Mouse (Mus musculus): Measurements from ENCODE around the gene Kcnk5.

Kcnk5 gene

GRCm38 (mm10) chr14:20165413-20165812 is 16.2 kb downstream of the Kcnk5 start:
- no peak for DNase-seq

- DNase-seq: no peak
Measured at GRCm38 (mm10) chr14:20164438-20164837, 17.2 kb downstream of the Kcnk5 start.

DNA sequence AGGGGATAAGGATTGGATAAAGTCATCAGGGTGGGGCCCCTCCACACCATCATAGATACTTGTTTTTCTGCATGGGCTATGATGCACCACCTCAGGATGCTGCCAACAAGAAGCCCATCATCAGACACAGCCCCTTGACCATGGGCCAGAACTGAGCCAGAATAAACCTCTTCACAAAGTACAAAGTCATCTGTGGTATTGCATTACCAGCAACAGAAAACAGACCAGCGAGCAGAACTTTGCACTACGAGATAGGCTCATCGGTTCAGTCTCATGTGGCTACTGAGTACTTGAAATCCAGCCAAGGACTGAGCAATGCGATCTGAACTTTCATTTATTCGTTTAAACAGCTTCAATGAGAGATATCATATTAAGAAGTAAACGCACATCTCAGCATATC is 18.9 kb downstream of the Kcnk5 start:
- no peak for DNase-seq

- no peak for DNase-seq
Measured at GRCm38 (mm10) chr14:20158727-20159681, 22.6 kb downstream of the Kcnk5 start.

- no peak for DNase-seq
Measured at GRCm38 (mm10) chr14:20157595-20157994, 24.0 kb downstream of the Kcnk5 start.

DNA sequence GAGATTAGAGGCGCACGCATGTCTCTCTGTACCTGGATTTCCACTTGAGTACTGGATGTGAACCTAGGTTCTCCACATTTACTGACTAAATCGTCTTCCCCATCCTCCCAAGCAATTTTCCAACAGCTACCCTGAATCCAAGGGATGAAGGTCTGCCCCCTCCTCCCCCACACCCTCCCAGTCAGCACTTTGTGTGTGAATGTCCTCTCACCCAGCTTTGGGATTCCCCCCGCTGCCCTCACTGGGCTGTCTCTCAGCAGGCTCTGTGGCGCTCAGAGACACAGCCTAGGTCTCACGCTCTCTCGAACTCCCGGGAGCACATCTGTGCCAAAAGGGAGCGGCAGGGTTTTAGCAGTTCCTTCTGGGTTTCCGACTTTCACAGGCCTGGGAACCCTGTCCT is 25.9 kb downstream of the Kcnk5 start:
- no peak for DNase-seq

- no peak for DNase-seq
Measured at GRCm38 (mm10) chr14:20154937-20155336, 26.7 kb downstream of the Kcnk5 start.

GRCm38 (mm10) chr14:20154245-20154644 is 27.4 kb downstream of the Kcnk5 start:
- no peak for DNase-seq

GRCm38 (mm10) chr14:20149127-20150080 is 32.2 kb downstream of the Kcnk5 start:
- DNase-seq: no peak

DNA sequence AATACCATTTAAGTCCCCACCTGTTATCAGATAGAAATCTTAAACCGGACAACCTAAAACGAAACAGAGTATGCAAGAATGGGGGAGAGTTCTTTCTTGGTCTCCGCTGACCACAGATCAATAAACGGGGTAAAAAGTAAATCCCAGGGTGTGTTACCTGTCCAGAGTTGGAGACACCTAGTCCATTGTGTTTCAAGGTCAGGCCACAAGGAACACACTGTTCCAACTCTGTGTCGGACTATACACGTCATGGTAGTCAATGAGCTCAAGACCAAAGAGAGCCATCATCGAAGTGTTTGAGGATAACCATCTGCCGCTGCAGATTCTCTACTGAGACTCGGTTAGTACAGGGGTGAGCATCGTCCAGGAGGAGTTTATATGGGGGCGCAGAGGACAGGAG is 33.1 kb downstream of the Kcnk5 start:
- no peak for DNase-seq

DNA sequence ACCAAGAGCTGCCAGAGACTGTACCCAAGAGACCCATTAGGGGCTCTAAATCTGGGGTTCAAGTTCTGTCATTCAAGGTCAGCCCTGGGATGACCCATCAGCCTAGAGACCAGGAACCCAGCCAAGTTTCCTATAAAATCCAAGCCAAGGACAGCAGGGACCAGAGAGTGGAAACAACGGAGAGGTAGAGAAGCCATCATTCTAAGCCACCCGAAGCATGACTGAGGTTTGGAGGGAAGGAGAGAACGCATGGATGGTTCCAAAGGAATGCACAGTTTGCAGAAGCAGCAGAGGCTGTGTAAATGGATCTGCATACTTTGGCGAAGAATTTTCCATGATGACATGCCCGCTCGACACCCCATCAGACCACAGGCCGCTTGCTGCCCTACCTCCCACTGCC is 33.8 kb downstream of the Kcnk5 start:
- DNase-seq: no peak

- DNase-seq: no peak
Measured at GRCm38 (mm10) chr14:20144093-20144492, 37.5 kb downstream of the Kcnk5 start.

- no peak for DNase-seq
Measured at GRCm38 (mm10) chr14:20138484-20139355, 42.9 kb downstream of the Kcnk5 start, which contains the start of gene Saysd1. Gene Saysd1, minus strand, starts transcription at chr14:20138534.

DNA sequence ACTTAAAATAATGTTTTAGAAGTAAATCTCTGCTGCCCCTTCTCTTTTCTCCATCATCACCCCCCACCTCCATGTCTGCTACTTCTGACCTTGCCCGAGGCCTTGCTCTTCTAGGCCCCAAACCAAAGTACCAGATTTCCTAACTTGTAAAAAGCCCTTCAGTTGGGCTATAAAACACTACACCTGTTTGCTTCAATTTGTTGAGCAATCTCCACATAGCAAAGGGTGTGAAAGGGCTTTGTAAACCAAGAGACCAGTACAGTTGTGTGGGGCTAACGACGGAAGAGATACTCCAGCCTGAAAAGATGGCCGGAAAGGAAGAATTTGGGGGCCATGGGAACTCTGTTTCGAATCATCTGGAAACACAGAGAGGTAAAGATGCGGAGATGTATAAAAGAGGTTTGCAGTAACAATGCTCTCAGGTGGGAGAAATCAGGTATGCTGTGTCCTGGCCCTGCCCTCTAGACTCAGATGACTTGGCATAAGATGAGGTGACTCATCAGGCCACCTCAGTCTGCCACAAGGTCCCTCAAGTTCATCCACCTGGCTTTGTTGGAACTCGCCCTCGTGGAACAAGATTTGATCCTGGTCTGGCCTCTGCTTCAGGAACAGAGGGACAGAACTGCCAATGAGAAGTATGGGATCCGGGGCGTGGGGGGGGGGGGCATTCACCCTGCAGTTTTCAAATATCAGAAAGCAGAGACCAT is 46.5 kb downstream of the Kcnk5 start:
- no peak for DNase-seq

GRCm38 (mm10) chr14:20128162-20128561 is 53.4 kb downstream of the Kcnk5 start:
- no peak for DNase-seq

GRCm38 (mm10) chr14:20127406-20128087 is 54.1 kb downstream of the Kcnk5 start:
- no peak for DNase-seq

GRCm38 (mm10) chr14:20120868-20121267 is 60.7 kb downstream of the Kcnk5 start:
- no peak for DNase-seq

DNA sequence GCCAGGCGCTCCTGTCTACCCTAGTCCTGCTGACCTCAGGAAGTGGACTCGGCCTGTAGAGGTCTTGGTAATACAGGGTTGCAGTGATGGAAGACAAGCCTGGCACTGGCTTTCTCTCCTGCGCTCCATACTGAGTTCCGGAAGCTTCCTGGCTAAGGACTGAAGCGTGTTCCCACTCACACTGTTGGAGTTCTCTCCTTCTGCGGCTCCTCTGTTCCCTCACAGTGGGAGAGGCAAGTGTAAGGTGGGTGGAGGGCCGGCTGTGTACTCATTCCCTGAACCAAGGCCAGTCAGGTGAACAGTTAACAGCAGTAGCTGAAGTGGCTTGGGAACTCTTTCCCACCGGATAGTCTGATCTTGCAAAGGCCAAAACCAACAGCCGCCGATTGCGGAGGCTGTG is 61.6 kb downstream of the Kcnk5 start:
- DNase-seq: no peak

GRCm38 (mm10) chr14:20116149-20116605 is 65.4 kb downstream of the Kcnk5 start:
- no peak for DNase-seq

DNA sequence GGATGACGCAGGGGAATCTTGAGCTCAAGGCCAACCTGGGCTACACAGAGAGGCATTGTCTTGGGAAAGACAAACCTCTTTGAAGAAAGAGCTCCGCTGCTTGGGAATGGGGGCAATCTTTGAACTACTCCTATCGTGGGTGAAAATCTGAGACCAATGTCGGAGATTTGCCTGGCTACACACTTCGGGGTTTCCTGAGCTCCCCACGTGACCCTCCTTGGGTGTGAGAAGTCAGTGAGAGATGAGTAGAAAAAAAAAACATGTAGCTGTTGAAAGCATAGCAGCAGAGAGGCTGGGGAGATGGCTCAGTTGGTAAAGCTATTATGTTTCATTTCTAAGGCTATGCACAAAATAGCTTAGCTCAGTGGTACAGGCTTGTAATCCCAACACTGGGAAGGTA is 66.7 kb downstream of the Kcnk5 start:
- DNase-seq: no peak

DNA sequence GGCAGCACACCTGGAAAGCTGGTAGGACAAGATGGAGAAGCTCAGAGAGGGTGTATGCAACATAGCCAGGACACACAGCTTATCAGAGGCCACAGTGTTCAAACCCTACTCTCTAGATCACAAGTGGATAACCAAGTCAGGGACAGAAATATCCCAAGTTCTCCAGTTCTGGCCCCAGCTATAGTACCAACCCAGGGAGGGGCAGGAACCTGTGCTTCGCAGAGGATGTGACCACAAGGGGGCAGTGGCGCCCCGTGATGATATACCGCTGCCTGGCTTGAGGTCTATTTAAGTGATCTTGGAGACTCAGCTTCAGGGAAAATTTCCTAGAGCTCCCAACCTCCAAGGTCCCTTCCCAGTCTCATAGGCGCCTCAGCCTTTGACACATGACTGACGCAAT is 67.6 kb downstream of the Kcnk5 start:
- peak; percentile 87 to 92 for DNase-seq

Data from cerebellum, postnatal 14 days (tissue).